Mouse (Mus musculus): Measurements from ENCODE around the gene Ip6k3.
A peak's percentile ranks its signal among the peaks of the same experiment; 100 is the strongest.

The Ip6k3 gene

DNA sequence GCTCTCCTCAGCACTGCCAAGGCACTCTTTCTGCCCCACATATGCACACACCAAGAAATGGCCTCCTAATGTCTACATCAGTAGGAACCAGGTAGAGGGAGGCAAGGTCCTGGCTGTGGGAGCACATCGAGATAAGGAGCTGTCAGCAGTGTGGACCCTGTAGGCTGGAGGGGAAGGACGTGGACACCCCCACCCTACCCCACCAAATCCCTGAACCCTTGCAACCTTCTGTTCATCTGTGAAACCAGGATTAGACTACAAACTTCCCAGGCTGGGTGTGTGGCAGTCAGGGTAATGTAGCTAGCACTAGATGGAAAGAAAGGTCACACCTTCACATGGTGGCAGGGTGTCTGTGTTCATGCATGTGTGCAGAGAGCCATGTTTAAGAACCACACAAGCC, 44.5 kb downstream of the Ip6k3 start:
- no peak for DNase-seq (ENCODE audit: low spot score in 2 of 2)

DNA sequence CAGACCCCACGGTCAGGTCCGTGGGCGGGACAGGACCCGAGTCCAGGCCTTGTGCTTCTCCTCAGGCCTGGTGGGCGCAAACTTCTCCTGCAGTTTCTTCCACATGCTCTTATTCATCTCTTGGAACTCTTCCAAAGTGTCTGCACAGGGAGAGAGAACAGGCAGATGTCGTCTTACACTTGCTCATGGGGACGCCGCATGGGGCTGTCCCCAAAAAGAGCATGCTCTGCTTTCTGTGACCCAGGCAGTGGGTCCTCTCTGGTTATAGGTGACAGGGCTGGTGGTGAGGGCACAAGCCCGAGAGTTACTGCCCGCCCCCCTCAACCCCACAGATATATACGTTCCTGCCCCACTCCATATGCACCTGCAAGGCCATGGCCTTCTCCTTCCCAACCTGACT, 44.9 kb downstream of the Ip6k3 start:
- no peak for DNase-seq (ENCODE audit: low spot score in 2 of 2)

DNA sequence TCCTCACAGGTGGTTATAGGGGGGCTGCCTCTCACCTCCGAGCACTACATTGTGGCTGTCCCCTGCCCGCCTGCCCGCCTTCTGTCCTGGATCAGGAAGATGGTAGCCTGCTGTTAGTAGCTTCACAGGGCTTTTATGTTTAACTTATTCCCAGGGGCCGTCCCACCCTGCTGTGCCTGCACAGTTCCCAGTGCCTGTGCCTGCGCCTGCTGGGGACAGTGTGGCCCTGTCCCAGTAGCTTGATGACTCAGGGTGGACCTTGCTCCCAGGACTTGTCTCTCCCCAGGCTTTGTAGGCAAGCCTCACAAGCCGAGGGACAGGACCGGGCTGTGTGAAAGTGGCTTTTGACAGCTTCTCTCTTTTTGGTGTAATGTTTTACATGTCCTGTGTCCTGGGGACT, 45.8 kb downstream of the Ip6k3 start:
- no peak for DNase-seq (ENCODE audit: low spot score in 2 of 2)

DNA sequence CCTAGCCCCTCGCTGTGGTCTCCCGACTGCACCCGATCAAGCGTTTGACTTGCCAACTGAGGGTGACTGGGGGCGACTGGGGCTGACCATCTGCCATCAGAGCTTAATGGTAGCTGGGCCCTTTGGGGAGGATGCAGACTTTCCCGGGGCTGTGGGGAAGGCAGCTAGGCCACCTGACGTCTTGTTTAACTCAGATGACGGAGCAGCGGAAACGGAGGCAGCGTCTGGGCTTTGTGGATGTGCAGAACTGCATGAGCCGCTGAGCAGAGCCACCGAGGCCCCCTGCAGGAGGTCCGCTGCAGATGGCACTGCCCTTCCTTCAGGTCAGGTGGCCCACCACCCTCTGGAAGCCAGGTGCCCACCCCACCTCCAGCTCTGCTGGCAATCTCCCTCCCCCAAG, 46.3 kb downstream of the Ip6k3 start:
- no peak for DNase-seq (ENCODE audit: low spot score in 2 of 2)

- peak; percentile 66 to 67 for DNase-seq (ENCODE audit: low spot score in 2 of 2)
These were observed 47.0 kb downstream of the Ip6k3 start for GRCm38 (mm10) chr17:27120561-27121024.

GRCm38 (mm10) chr17:27119954-27120353, 47.6 kb downstream of the Ip6k3 start:
- DNase-seq (ENCODE audit: low spot score in 2 of 2) = no peak

- DNase-seq (ENCODE audit: low spot score in 2 of 2) = no peak
These were observed 48.1 kb downstream of the Ip6k3 start for GRCm38 (mm10) chr17:27119540-27119895.

DNA sequence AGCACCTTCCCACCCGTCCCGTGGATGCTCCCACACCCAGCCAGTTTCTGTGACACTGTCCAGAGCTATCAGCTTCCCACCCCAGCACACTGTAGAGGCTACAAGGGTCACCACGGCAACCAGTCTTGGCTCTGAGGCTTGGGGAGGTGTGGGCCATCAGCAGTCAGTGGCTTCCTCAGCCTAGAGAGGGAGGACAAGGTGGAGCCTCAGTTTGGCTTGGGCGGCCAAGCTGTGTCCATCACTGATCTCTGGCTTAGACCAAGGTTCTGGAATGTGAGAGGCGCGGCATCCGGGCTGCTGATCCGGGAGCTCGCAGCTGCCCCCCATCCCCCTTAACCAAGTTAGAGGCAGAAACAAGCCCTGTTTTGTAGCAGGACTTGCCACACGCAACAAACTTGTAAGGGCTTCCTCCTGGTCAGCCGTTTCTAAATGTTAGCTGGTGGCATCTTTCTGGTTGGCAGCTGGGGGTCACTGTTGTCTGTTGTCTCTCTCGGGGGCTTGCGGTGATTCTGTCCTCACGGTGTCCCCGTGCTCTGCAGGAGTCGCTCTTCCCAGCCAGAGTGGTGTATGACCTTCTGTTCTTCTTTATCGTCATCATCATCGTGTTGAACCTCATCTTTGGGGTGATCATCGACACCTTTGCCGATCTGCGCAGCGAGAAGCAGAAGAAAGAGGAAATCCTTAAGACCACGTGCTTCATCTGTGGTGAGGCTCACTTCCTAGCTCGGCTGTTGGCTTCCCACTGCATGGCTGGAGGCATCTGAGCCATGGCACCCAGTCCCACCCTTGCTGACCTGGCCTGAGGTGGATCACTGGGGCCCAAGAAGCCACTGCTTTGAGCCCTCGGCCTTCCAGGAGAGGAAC, 48.7 kb downstream of the Ip6k3 start:
- no peak for DNase-seq (ENCODE audit: low spot score in 2 of 2)

GRCm38 (mm10) chr17:27110072-27110471, 57.5 kb downstream of the Ip6k3 start:
- DNase-seq (ENCODE audit: low spot score in 2 of 2) = no peak

DNA sequence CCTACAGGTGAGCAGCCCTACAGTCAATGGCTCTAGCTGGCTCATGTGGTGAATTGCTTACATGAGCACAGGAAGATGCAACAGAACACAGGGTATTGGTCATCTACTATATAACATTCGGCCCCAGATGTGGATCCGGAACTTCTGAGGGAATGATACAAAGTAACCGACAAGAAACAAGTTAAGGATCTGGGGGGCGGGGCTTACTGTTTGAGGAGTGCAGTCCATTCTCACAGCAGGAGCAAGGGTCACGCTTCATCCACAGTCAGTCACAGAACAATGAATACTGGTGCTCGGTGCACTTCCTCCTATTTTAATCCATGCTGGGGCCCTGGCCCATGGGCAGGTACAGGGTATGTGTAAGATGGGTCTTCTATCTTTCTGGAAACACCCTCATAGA, 59.7 kb downstream of the Ip6k3 start:
- no peak for DNase-seq (ENCODE audit: low spot score in 2 of 2)

GRCm38 (mm10) chr17:27106745-27107144, 60.9 kb downstream of the Ip6k3 start:
- DNase-seq (ENCODE audit: low spot score in 2 of 2) = no peak

DNA sequence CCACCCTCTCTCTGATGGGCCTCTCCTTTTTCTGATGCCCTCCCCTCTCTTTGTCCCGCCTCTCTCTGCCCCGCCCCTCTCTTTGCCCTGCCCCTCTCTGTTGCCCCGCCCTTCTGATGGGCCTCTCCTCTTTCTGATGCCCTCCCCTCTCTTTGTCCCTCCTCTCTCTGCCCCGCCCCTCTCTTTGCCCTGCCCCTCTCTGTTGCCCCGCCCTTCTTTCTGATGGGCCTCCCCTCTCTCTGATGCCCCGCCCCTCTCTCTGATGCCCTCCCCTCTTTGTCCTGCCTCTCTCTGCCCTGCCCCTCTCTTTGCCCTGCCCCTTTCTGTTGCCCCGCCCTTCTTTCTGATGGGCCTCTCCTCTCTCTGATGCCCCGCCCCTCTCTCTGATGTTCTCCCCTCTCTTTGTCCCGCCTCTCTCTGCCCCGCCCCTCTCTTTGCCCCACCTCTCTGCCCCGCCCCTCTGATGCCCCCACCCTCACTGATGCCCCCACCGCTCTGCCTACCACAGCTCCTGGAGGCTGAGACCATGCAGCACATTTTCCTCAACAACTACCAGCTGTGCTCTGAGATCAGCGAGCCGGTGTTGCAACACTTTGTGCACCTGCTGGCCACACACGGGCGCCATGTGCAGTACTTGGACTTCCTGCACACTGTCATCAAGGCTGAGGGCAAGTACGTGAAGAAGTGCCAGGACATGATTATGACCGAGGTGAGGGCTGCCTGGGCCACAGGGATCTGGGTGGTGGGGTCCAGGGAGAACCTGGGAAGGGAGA, 61.7 kb downstream of the Ip6k3 start:
- no peak for DNase-seq (ENCODE audit: low spot score in 2 of 2)

DNA sequence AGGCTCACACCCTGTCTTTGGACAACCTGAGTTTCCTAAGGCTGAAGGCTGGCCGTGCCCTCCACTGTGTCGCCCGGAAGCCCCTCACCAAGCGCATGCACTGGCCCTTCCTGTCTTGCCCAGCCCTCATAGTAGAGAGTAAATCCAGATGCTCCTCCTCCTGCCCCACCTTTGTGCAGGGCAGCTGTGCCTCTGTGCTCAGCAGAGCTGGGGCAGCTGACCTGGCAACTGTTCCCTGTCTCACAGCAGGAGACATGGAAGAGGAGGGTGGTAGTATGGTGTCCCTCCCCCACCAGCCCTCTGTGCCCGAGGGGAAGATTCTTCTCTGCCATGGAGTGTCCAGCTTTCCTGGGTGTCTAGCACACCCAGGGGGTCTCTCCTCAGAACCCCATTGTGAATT, 65.9 kb downstream of the Ip6k3 start:
- DNase-seq (ENCODE audit: low spot score in 2 of 2) = no peak

- DNase-seq (ENCODE audit: low spot score in 2 of 2) = no peak
These were observed 71.9 kb downstream of the Ip6k3 start for GRCm38 (mm10) chr17:27095690-27096089.

Measured in frontal cortex, postnatal 10 days (tissue).